8 mouse cellular contexts compared by ENCODE assay signal in genomic region chr9:57070800-57071545, GRCm38 (mm10). TPM values are rescaled to one million over a fixed set of nuclear protein-coding genes. Genes with fewer than 3 reads are reported as not detected.
DNase-seq lines count a peak whose midpoint lies in the region; ATAC-seq and TF ChIP-seq lines count a peak whose summit lies in the region.

No protein-coding gene starts in this region.

- H3K4me2 ChIP-seq in hindbrain, embryonic 11.5 days (replicated peaks; ENCODE audit: low read depth, low read length), result peak overlapping the region; percentile 91
- peak overlapping the region; percentile 78 for H3K4me2 ChIP-seq in midbrain, embryonic 13.5 days (replicated peaks)

- H3K9ac ChIP-seq in hindbrain, embryonic 11.5 days (ENCODE audit: low read depth, low read length), result no peak overlapping the region
- H3K9ac ChIP-seq in midbrain, embryonic 13.5 days (replicated peaks), result peak overlapping the region; percentile 76

- H3K27ac ChIP-seq in kidney, adult 2 months (ENCODE audit: insufficient read depth, low read depth, low read length), result peak overlapping the region; percentile 73
- no peak overlapping the region for H3K27ac ChIP-seq in hindbrain, embryonic 11.5 days (ENCODE audit: low read depth, low read length)
- H3K27ac ChIP-seq in midbrain, embryonic 13.5 days, result peak overlapping the region; percentile 97; the same call in 1 of the 2 replicates

- WGBS in kidney, adult 2 months, result 4% methylated on average over 5 of the region's 5 CpGs
- WGBS in hindbrain, embryonic 11.5 days, result 33% methylated on average over 5 of the region's 5 CpGs
- 28% methylated on average over 5 of the region's 5 CpGs for WGBS in midbrain, embryonic 13.5 days

- peak overlapping the region; percentile 98 for H3K4me3 ChIP-seq in kidney, adult 2 months (ENCODE audit: insufficient read depth, low read depth, low read length)
- peak overlapping the region; percentile 92 for H3K4me3 ChIP-seq in hindbrain, embryonic 11.5 days (ENCODE audit: low read depth, low read length)
- H3K4me3 ChIP-seq in midbrain, embryonic 13.5 days (replicated peaks), result peak overlapping the region; percentile 94

- no peaks in the 10 kb centered on the region for H3K27me3 ChIP-seq in kidney, adult 2 months (replicated peaks; ENCODE audit: control insufficient read depth, insufficient read depth, low read length)
- no peaks in the 10 kb centered on the region for H3K27me3 ChIP-seq in hindbrain, embryonic 11.5 days (ENCODE audit: control insufficient read depth, insufficient read depth, low read length)
- no peaks in the 10 kb centered on the region for H3K27me3 ChIP-seq in midbrain, embryonic 13.5 days

- peaks cover 25% of the 10 kb centered on the region for H3K4me1 ChIP-seq in kidney, adult 2 months (ENCODE audit: control insufficient read depth, insufficient read depth, low read length)
- H3K4me1 ChIP-seq in hindbrain, embryonic 11.5 days (replicated peaks; ENCODE audit: control insufficient read depth, insufficient read depth, low read length), result peaks cover 4% of the 10 kb centered on the region; the same call in 1 of the 2 replicates
- peaks cover 28% of the 10 kb centered on the region for H3K4me1 ChIP-seq in midbrain, embryonic 13.5 days (replicated peaks)

- TF ChIP-seq CTCF in kidney, adult 2 months (conservative IDR thresholded peaks at IDR 0.05; ENCODE audit: insufficient read depth, insufficient read length, low read depth, low read length), result no peak

- no peak for TF ChIP-seq POLR2A in kidney, adult 2 months (IDR thresholded peaks at IDR 0.05; ENCODE audit: low read depth, low read length)

- H3K36me3 ChIP-seq in kidney, adult 2 months (ENCODE audit: control insufficient read depth, insufficient read depth, low read length), result no peaks in the 10 kb centered on the region
- no peaks in the 10 kb centered on the region for H3K36me3 ChIP-seq in hindbrain, embryonic 11.5 days (ENCODE audit: control insufficient read depth, insufficient read depth, low read length)
- H3K36me3 ChIP-seq in midbrain, embryonic 13.5 days, result no peaks in the 10 kb centered on the region

- ATAC-seq in hindbrain, embryonic 11.5 days (ENCODE audit: low FRiP score), result no peak
- no peak for ATAC-seq in midbrain, embryonic 13.5 days

- no peaks in the 10 kb centered on the region for H3K9me3 ChIP-seq in hindbrain, embryonic 11.5 days (ENCODE audit: control insufficient read depth, low read length)
- H3K9me3 ChIP-seq in midbrain, embryonic 13.5 days, result no peaks in the 10 kb centered on the region

- DNase-seq in kidney, adult 2 months, result no peak
- DNase-seq in kidney, adult 18-20 months, result no peak
- peak; percentile 26 for DNase-seq in MEL-GATA-1-ER (ENCODE audit: extremely low read depth, low read depth)
- no peak for DNase-seq in hindbrain, embryonic 11.5 days (ENCODE audit: low spot score)
- DNase-seq in layer of hippocampus, postnatal 10 days (ENCODE audit: low spot score in 2 of 2), result no peak
- no peak for DNase-seq in cerebellum, adult 9-11 months
- DNase-seq in kidney, adult 8-10 months, result no peak

RNA-seq across cellular contexts. Expression of gene Sin3a, which starts 0.9 kb away (rescaled TPM):
- polyA plus RNA-seq in kidney, adult 2 months (2012; rRNA removed), result 58.6 and 70.1 TPM in 2 replicates
- 52.8 and 53.8 TPM in 2 replicates for polyA plus RNA-seq in hindbrain, embryonic 11.5 days (2014; fragmentation: Nextera tagmentation; extraction: Ambion mirVana)
- 29.6 and 33.2 TPM in 2 replicates for polyA plus RNA-seq in midbrain, embryonic 13.5 days (2015; fragmentation: Nextera tagmentation; extraction: Ambion mirVana)
- total RNA-seq in layer of hippocampus, postnatal 10 days (2021), result 10 to 100 TPM; 36.2 to 36.4 TPM

RNA-seq across cellular contexts. Expression of gene Man2c1, which starts 59.5 kb away (rescaled TPM):
- 177 and 215 TPM in 2 replicates for polyA plus RNA-seq in kidney, adult 2 months (2012; rRNA removed)
- 19.2 and 22.3 TPM in 2 replicates for polyA plus RNA-seq in hindbrain, embryonic 11.5 days (2014; fragmentation: Nextera tagmentation; extraction: Ambion mirVana)
- polyA plus RNA-seq in midbrain, embryonic 13.5 days (2015; fragmentation: Nextera tagmentation; extraction: Ambion mirVana), result 69.3 and 70.0 TPM in 2 replicates
- total RNA-seq in layer of hippocampus, postnatal 10 days (2021), result 100 to 1,000 TPM; 138 to 140 TPM
